Mouse (Mus musculus) testis, adult 2 months (tissue): Measurements from ENCODE around the gene Nbea.

Experiments used
- CTCF ChIP-seq: fragments of 200-500 bp; IDR thresholded peaks from 2 replicates; pipeline ENCODE4 v1.5.1; 2012; ENCODE audit warnings: low read depth, mild to moderate bottlenecking, inconsistent platforms, low read length, moderate library complexity; ENCODE audit not compliant: control insufficient read depth, insufficient read depth, insufficient replicate concordance
- POLR2A ChIP-seq: fragments of 200-500 bp; IDR thresholded peaks from 2 replicates; pipeline ENCODE4 v1.6.1; 2012; ENCODE audit warnings: low read depth, mild to moderate bottlenecking, inconsistent platforms, low read length, moderate library complexity; ENCODE audit not compliant: control insufficient read depth

DNA sequence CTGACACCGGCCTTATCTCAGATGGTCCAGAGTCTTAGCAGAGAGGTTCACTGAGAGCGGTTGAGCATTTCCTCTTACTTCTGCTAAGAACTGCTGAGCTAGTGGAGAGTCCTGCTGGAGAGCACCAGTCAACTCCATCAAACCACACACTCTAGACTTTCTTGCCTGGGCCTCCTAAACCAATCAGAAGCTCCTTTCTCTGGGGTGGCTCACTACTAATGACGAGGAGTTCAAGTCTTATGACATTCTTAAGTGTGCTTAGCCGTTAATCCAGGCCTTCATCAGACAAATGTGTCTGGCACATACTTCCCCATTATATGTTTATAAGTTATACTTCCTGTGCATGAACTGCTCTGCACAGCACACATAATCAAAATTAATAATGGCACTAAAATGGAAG lies 556.4 kb downstream of the Nbea start:
- TF ChIP-seq CTCF (no peak), POLR2A (no peak)
